ENCODE assay signal across 24 mouse cellular contexts in genomic region chr1:86258171-86258824, GRCm38 (mm10). TPM values are rescaled to one million over a fixed set of nuclear protein-coding genes. Genes with fewer than 3 reads are reported as not detected.
A peak's percentile ranks its signal among the peaks of the same experiment; 100 is the strongest.
DNase-seq lines count a peak whose midpoint lies in the region; ATAC-seq and TF ChIP-seq lines count a peak whose summit lies in the region.
"Had no signal": no experiment of that assay in that cellular context is flagged by ENCODE, and none has a peak within 500 bp of the region (broad histone marks: within the 10 kb centered on the region; RNA-seq: fewer than 3 reads in every experiment).

No protein-coding gene starts in this region.

- no peak for ATAC-seq in heart, embryonic 13.5 days (ENCODE audit: extremely low read depth, insufficient number of reproducible peaks, low FRiP score, low TSS enrichment)
- ATAC-seq in liver, embryonic 15.5 days (ENCODE audit: insufficient read depth) = no peak
- no peak for ATAC-seq in hindbrain, embryonic 12.5 days (ENCODE audit: low FRiP score)
- ATAC-seq: forebrain, embryonic 16.5 days; intestine, embryonic 15.5 days had no signal

- WGBS in heart, embryonic 13.5 days = 46% methylated on average over 7 of the region's 7 CpGs
- WGBS in spleen, adult 2 months = 32% methylated on average over 7 of the region's 7 CpGs
- WGBS in liver, embryonic 15.5 days (ENCODE audit: insufficient replicate concordance) = 30% methylated on average over 7 of the region's 7 CpGs
- 70% methylated on average over 7 of the region's 7 CpGs for WGBS in hindbrain, embryonic 12.5 days

- H3K9ac ChIP-seq in heart, embryonic 13.5 days = no peak overlapping the region
- no peak overlapping the region for H3K9ac ChIP-seq in liver, embryonic 15.5 days
- H3K9ac ChIP-seq in hindbrain, embryonic 12.5 days = no peak overlapping the region
- H3K9ac ChIP-seq: hindbrain, embryonic 15.5 days; intestine, embryonic 15.5 days; stomach, embryonic 15.5 days had no signal

- H3K4me1 ChIP-seq in heart, embryonic 13.5 days = peaks cover 15% of the 10 kb centered on the region
- H3K4me1 ChIP-seq in spleen, adult 2 months (ENCODE audit: control insufficient read depth, insufficient read depth, insufficient read length) = peaks cover 27% of the 10 kb centered on the region
- H3K4me1 ChIP-seq in liver, embryonic 15.5 days (replicated peaks) = peaks cover 27% of the 10 kb centered on the region
- no peaks in the 10 kb centered on the region for H3K4me1 ChIP-seq in hindbrain, embryonic 12.5 days
- H3K4me1 ChIP-seq: hindbrain, embryonic 15.5 days; intestine, embryonic 15.5 days; limb, embryonic 10.5 days; stomach, embryonic 15.5 days had no signal

- H3K4me3 ChIP-seq in heart, embryonic 13.5 days = no peak overlapping the region
- H3K4me3 ChIP-seq in spleen, adult 2 months (ENCODE audit: extremely low read depth, insufficient read depth, insufficient read length) = no peak overlapping the region
- no peak overlapping the region for H3K4me3 ChIP-seq in liver, embryonic 15.5 days (replicated peaks)
- H3K4me3 ChIP-seq in hindbrain, embryonic 12.5 days = no peak overlapping the region
- H3K4me3 ChIP-seq: heart, embryonic 10.5 days; hindbrain, embryonic 15.5 days; intestine, embryonic 15.5 days; left cerebral cortex, adult 2 months; limb, embryonic 10.5 days; stomach, embryonic 15.5 days had no signal

- no peaks in the 10 kb centered on the region for H3K9me3 ChIP-seq in heart, embryonic 13.5 days
- no peaks in the 10 kb centered on the region for H3K9me3 ChIP-seq in liver, embryonic 15.5 days (replicated peaks)
- H3K9me3 ChIP-seq in hindbrain, embryonic 12.5 days (replicated peaks) = no peaks in the 10 kb centered on the region
- H3K9me3 ChIP-seq: heart, embryonic 10.5 days; hindbrain, embryonic 15.5 days; intestine, embryonic 15.5 days; limb, embryonic 10.5 days; stomach, embryonic 15.5 days had no signal

- 0 out of 2 replicates have a peak overlapping the region, but pooled peaks have one; percentile 15 for H3K27ac ChIP-seq in heart, embryonic 13.5 days (replicated peaks)
- H3K27ac ChIP-seq in spleen, adult 2 months (ENCODE audit: insufficient read depth, low read length) = peak overlapping the region; percentile 71
- 0 out of 2 replicates have a peak overlapping the region, but pooled peaks have one; percentile 20 for H3K27ac ChIP-seq in liver, embryonic 15.5 days (replicated peaks)
- H3K27ac ChIP-seq in hindbrain, embryonic 12.5 days = no peak overlapping the region
- H3K27ac ChIP-seq: heart, embryonic 10.5 days; hindbrain, embryonic 15.5 days; intestine, embryonic 15.5 days; left cerebral cortex, adult 2 months; limb, embryonic 10.5 days; stomach, embryonic 15.5 days had no signal

- no peak overlapping the region for H3K4me2 ChIP-seq in heart, embryonic 13.5 days
- H3K4me2 ChIP-seq in liver, embryonic 15.5 days = no peak overlapping the region
- no peak overlapping the region for H3K4me2 ChIP-seq in hindbrain, embryonic 12.5 days (replicated peaks)
- H3K4me2 ChIP-seq: hindbrain, embryonic 15.5 days; intestine, embryonic 15.5 days; stomach, embryonic 15.5 days had no signal

- no peak for TF ChIP-seq POLR2A in spleen, adult 2 months (IDR thresholded peaks at IDR 0.05; ENCODE audit: low read depth, low read length)

- 0 out of 2 replicates have a peak, but pooled peaks cover 3% of the 10 kb centered on the region for H3K36me3 ChIP-seq in heart, embryonic 13.5 days
- H3K36me3 ChIP-seq in spleen, adult 2 months (ENCODE audit: control insufficient read depth, insufficient read depth, low read length) = no peaks in the 10 kb centered on the region
- no peaks in the 10 kb centered on the region for H3K36me3 ChIP-seq in liver, embryonic 15.5 days (replicated peaks)
- H3K36me3 ChIP-seq in hindbrain, embryonic 12.5 days = 0 out of 2 replicates have a peak, but pooled peaks cover 4% of the 10 kb centered on the region
- H3K36me3 ChIP-seq: heart, embryonic 10.5 days; intestine, embryonic 15.5 days; limb, embryonic 10.5 days; stomach, embryonic 15.5 days had no signal

- DNase-seq in heart, postnatal 25 days (ENCODE audit: low spot score) = no peak
- DNase-seq in spleen, adult 2 months (ENCODE audit: low read depth in 1 of 2, low spot score in 2 of 2) = peak in 1 of 2 experiments; percentile 65
- no peak for DNase-seq in spleen, postnatal 14 days (ENCODE audit: low spot score in 2 of 2)
- no peak for DNase-seq in frontal cortex, postnatal 10 days (ENCODE audit: low spot score in 2 of 2)
- no peak for DNase-seq in urinary bladder, adult 2 months (ENCODE audit: low spot score)
- DNase-seq: adrenal gland, adult 2 months; cerebellum, adult 9-10 months; embryo, embryonic 11 days; heart, postnatal 14 days; kidney, adult 9 months; kidney, postnatal 4 days; layer of hippocampus, adult 9-11 months; lung, postnatal 10 days; right cerebral cortex, adult 18-20 months had no signal

- no peak for TF ChIP-seq CTCF in spleen, adult 2 months (IDR thresholded peaks at IDR 0.05; ENCODE audit: extremely low read depth, insufficient read depth, insufficient read length, insufficient replicate concordance)

- no peaks in the 10 kb centered on the region for H3K27me3 ChIP-seq in heart, embryonic 13.5 days (replicated peaks)
- no peaks in the 10 kb centered on the region for H3K27me3 ChIP-seq in spleen, adult 2 months (ENCODE audit: control insufficient read depth, insufficient read depth, low read length)
- H3K27me3 ChIP-seq in liver, embryonic 15.5 days = no peaks in the 10 kb centered on the region
- H3K27me3 ChIP-seq in hindbrain, embryonic 12.5 days = no peaks in the 10 kb centered on the region
- H3K27me3 ChIP-seq: hindbrain, embryonic 15.5 days; intestine, embryonic 15.5 days; stomach, embryonic 15.5 days had no signal

- intact Hi-C loops in heart, postnatal 25 days (cut with DNase I) = no loop called here

RNA-seq across cellular contexts. Expression of gene B3gnt7, which starts 44.3 kb away (rescaled TPM):
- 3.2 and 4.5 TPM in 2 replicates for polyA plus RNA-seq in heart, embryonic 13.5 days (2015; fragmentation: Nextera tagmentation; extraction: Ambion mirVana)
- under 1 TPM; 0.21 to 0.28 TPM for total RNA-seq in heart, postnatal 25 days (2021)
- polyA plus RNA-seq in spleen, adult 2 months (2012; rRNA removed) = 2.3 and 3.3 TPM in 2 replicates
- 0.79 and 0.92 TPM in 2 replicates for polyA plus RNA-seq in liver, embryonic 15.5 days (2015; fragmentation: Nextera tagmentation; extraction: Ambion mirVana)
- 4.0 and 4.5 TPM in 2 replicates for polyA plus RNA-seq in hindbrain, embryonic 12.5 days (2016; fragmentation: Nextera tagmentation; extraction: Ambion mirVana)
- 1.4 and 2.3 TPM in 2 replicates for polyA plus RNA-seq in urinary bladder, adult 2 months (2012; rRNA removed)
